Mouse (Mus musculus) cerebellum, adult 2 months (tissue): ENCODE data around the gene Bicra.

Experiments
- CTCF ChIP-seq: fragments of 200-500 bp; IDR thresholded peaks from 2 replicates; pipeline ENCODE4 v1.5.1; 2011; ENCODE audit warnings: low read depth, mild to moderate bottlenecking, control low read depth, low read length, moderate library complexity, borderline replicate concordance; ENCODE audit not compliant: insufficient read depth
- POLR2A ChIP-seq: fragments of 200-500 bp; IDR thresholded peaks from 2 replicates; pipeline ENCODE4 v1.6.1; 2011; ENCODE audit warnings: low read length, control low read depth, borderline replicate concordance; ENCODE audit not compliant: insufficient read depth

DNA sequence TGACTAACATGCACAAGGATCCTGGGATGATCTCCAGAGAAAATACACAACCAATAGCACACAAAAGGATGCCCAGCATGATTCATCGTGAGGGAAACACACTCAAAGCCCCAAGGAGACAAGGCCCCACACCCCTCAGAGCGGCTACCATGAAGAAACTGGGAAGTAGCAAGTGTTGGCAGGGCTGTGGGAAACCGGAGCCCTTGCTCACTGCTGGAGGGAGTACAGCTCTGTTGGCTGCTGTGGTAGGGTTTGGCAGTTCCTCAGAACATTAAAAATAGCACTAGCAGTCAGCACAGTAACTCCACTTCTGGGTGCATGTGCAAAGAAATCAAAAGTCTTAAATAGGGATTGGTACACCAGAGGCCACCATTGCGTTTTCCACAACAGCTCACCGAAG lies 45.5 kb downstream of the Bicra start:
- TF ChIP-seq CTCF (no peak), POLR2A (no peak)
